Mouse (Mus musculus): Measurements from ENCODE around the gene Defb23.

- no peak for TF ChIP-seq CTCF (IDR thresholded peaks at IDR 0.05; ENCODE audit: borderline replicate concordance, extremely low read depth, insufficient read depth, insufficient read length)
- no peak for TF ChIP-seq POLR2A (IDR thresholded peaks at IDR 0.05; ENCODE audit: borderline replicate concordance, extremely low read depth, insufficient read depth, insufficient read length, poor library complexity, severe bottlenecking)
Measured at GRCm38 (mm10) chr2:152447461-152447860, 17.0 kb downstream of the Defb23 start.
